Mouse (Mus musculus) small intestine, adult 2 months (tissue): ENCODE data around the gene Lif.

Experiments
- CTCF ChIP-seq: fragments of 200-500 bp; IDR thresholded peaks from 2 replicates; pipeline ENCODE4 v1.5.1; 2012; ENCODE audit warnings: low read depth, mild to moderate bottlenecking, control low read depth, inconsistent platforms, low read length, moderate library complexity, mixed read lengths; ENCODE audit not compliant: insufficient replicate concordance, insufficient read length; ENCODE audit errors: extremely low read depth
- POLR2A ChIP-seq: fragments of 200-500 bp; IDR thresholded peaks from 2 replicates; pipeline ENCODE4 v1.6.1; 2012; ENCODE audit warnings: low read depth, mild to moderate bottlenecking, control low read depth, inconsistent platforms, low read length, moderate library complexity

DNA sequence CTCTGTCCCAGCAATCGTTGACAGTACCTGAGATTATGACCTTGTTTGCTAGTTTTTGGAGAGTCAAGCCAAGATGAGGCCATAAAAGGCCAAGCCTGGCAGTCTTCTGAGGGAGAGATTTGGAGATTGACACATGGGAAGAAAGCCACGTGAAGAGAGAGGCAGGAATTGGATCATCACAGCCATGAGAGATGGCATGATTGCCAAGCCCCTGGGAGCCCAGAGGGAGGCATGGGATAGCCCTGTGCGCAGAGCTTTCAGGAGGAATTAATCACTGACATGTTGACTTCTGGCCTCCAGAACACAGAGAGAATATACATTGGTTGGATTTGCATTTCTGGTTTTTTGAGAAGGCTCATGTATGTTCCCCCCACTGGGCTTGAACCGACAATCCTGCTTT lies 46.8 kb downstream of the Lif start:
- TF ChIP-seq POLR2A (no peak), CTCF (no peak)
